22 mouse cellular contexts compared by ENCODE assay signal in genomic region chr1:39547238-39547637, GRCm38 (mm10). TPM values are rescaled to one million over a fixed set of nuclear protein-coding genes. Genes with fewer than 3 reads are reported as not detected.
A peak's percentile ranks its signal among the peaks of the same experiment; 100 is the strongest.
DNase-seq lines count a peak whose midpoint lies in the region; ATAC-seq and TF ChIP-seq lines count a peak whose summit lies in the region.
"Had no signal": no experiment of that assay in that cellular context is flagged by ENCODE, and none has a peak within 500 bp of the region (broad histone marks: within the 10 kb centered on the region; RNA-seq: fewer than 3 reads in every experiment).

No protein-coding gene starts in this region.

- no peak for TF ChIP-seq POLR2A in kidney, adult 2 months (IDR thresholded peaks at IDR 0.05; ENCODE audit: low read depth, low read length)

- H3K36me3 ChIP-seq in kidney, adult 2 months (ENCODE audit: control insufficient read depth, insufficient read depth, low read length) = peaks cover 13% of the 10 kb centered on the region
- peaks cover 85% of the 10 kb centered on the region for H3K36me3 ChIP-seq in kidney, embryonic 15.5 days
- H3K36me3 ChIP-seq in midbrain, embryonic 14.5 days (ENCODE audit: control insufficient read depth, insufficient read depth, low read length) = peaks cover 61% of the 10 kb centered on the region
- peaks cover 28% of the 10 kb centered on the region for H3K36me3 ChIP-seq in midbrain, embryonic 15.5 days (replicated peaks)

- H3K4me1 ChIP-seq in kidney, adult 2 months (ENCODE audit: control insufficient read depth, insufficient read depth, low read length) = no peaks in the 10 kb centered on the region
- H3K4me1 ChIP-seq in kidney, embryonic 15.5 days = no peaks in the 10 kb centered on the region
- no peaks in the 10 kb centered on the region for H3K4me1 ChIP-seq in midbrain, embryonic 14.5 days (ENCODE audit: control insufficient read depth, insufficient read depth, low read length)
- H3K4me1 ChIP-seq in midbrain, embryonic 15.5 days = no peaks in the 10 kb centered on the region
- H3K4me1 ChIP-seq: embryonic facial prominence, embryonic 10.5 days; hindbrain, embryonic 15.5 days; limb, embryonic 13.5 days; liver, embryonic 15.5 days had no signal

- no peaks in the 10 kb centered on the region for H3K27me3 ChIP-seq in kidney, adult 2 months (replicated peaks; ENCODE audit: control insufficient read depth, insufficient read depth, low read length)
- H3K27me3 ChIP-seq in kidney, embryonic 15.5 days = no peaks in the 10 kb centered on the region
- H3K27me3 ChIP-seq in midbrain, embryonic 14.5 days (ENCODE audit: control insufficient read depth, insufficient read depth, low read length) = no peaks in the 10 kb centered on the region
- H3K27me3 ChIP-seq in midbrain, embryonic 15.5 days (replicated peaks) = no peaks in the 10 kb centered on the region
- H3K27me3 ChIP-seq: hindbrain, embryonic 15.5 days; limb, embryonic 13.5 days; liver, embryonic 15.5 days; megakaryocyte, embryonic 14.5 days had no signal

- H3K4me3 ChIP-seq in gastrocnemius, adult 2 months = no peak overlapping the region
- H3K4me3 ChIP-seq in kidney, adult 2 months (ENCODE audit: insufficient read depth, low read depth, low read length) = no peak overlapping the region
- H3K4me3 ChIP-seq in kidney, embryonic 15.5 days (replicated peaks) = no peak overlapping the region
- H3K4me3 ChIP-seq in midbrain, embryonic 14.5 days (replicated peaks; ENCODE audit: low read depth, low read length) = no peak overlapping the region
- no peak overlapping the region for H3K4me3 ChIP-seq in midbrain, embryonic 15.5 days
- H3K4me3 ChIP-seq: embryonic facial prominence, embryonic 10.5 days; hindbrain, embryonic 15.5 days; limb, embryonic 13.5 days; liver, embryonic 15.5 days; megakaryocyte, embryonic 14.5 days had no signal

- TF ChIP-seq CTCF in gastrocnemius, adult 2 months (IDR thresholded peaks at IDR 0.05) = 0 out of 2 replicates have a peak, but pooled peaks have one; percentile 4
- no peak for TF ChIP-seq CTCF in kidney, adult 2 months (conservative IDR thresholded peaks at IDR 0.05; ENCODE audit: insufficient read depth, insufficient read length, low read depth, low read length)

- no peak overlapping the region for H3K4me2 ChIP-seq in kidney, embryonic 15.5 days
- H3K4me2 ChIP-seq in midbrain, embryonic 14.5 days (ENCODE audit: low read length) = no peak overlapping the region
- H3K4me2 ChIP-seq in midbrain, embryonic 15.5 days = no peak overlapping the region
- H3K4me2 ChIP-seq: hindbrain, embryonic 15.5 days; limb, embryonic 13.5 days; liver, embryonic 15.5 days had no signal

- intact Hi-C loops in gastrocnemius, adult 2 months (cut with DNase I) = no loop called here

- DNase-seq in gastrocnemius, adult 2 months = no peak
- DNase-seq in gastrocnemius, postnatal 4 days (ENCODE audit: low spot score in 2 of 2) = no peak
- peak; percentile 22 for DNase-seq in kidney, adult 2 months
- peak; percentile 43 for DNase-seq in midbrain, embryonic 14.5 days
- no peak for DNase-seq in thymus, postnatal 4 days
- DNase-seq: adrenal gland, adult 2 months; B cell, adult 2 months; cerebellum, adult 11 months; cerebellum, postnatal 14 days; gastrocnemius, postnatal 10 days; heart, postnatal 10 days; kidney, adult 8-10 months; kidney, postnatal 36 days; right cerebral cortex, postnatal 25 days; thymus, adult 2 months had no signal

- H3K27ac ChIP-seq in gastrocnemius, adult 2 months = no peak overlapping the region
- H3K27ac ChIP-seq in kidney, adult 2 months (ENCODE audit: insufficient read depth, low read depth, low read length) = no peak overlapping the region
- H3K27ac ChIP-seq in kidney, embryonic 15.5 days = no peak overlapping the region
- no peak overlapping the region for H3K27ac ChIP-seq in midbrain, embryonic 14.5 days (replicated peaks; ENCODE audit: low read depth, low read length)
- no peak overlapping the region for H3K27ac ChIP-seq in midbrain, embryonic 15.5 days
- H3K27ac ChIP-seq: embryonic facial prominence, embryonic 10.5 days; hindbrain, embryonic 15.5 days; limb, embryonic 13.5 days; liver, embryonic 15.5 days had no signal

- H3K9me3 ChIP-seq in kidney, embryonic 15.5 days (replicated peaks) = no peaks in the 10 kb centered on the region
- no peaks in the 10 kb centered on the region for H3K9me3 ChIP-seq in midbrain, embryonic 14.5 days (ENCODE audit: control insufficient read depth, low read length)
- no peaks in the 10 kb centered on the region for H3K9me3 ChIP-seq in midbrain, embryonic 15.5 days
- H3K9me3 ChIP-seq: embryonic facial prominence, embryonic 10.5 days; hindbrain, embryonic 15.5 days; limb, embryonic 13.5 days; liver, embryonic 15.5 days; megakaryocyte, embryonic 14.5 days had no signal

- H3K9ac ChIP-seq in kidney, embryonic 15.5 days = no peak overlapping the region
- no peak overlapping the region for H3K9ac ChIP-seq in midbrain, embryonic 14.5 days (replicated peaks; ENCODE audit: low read length)
- H3K9ac ChIP-seq in midbrain, embryonic 15.5 days = no peak overlapping the region
- H3K9ac ChIP-seq: hindbrain, embryonic 15.5 days; limb, embryonic 13.5 days; liver, embryonic 15.5 days had no signal

- no peak for ATAC-seq in kidney, embryonic 15.5 days (replicated peaks; ENCODE audit: low FRiP score)
- ATAC-seq in midbrain, embryonic 14.5 days (ENCODE audit: low FRiP score, low TSS enrichment) = no peak
- no peak for ATAC-seq in midbrain, embryonic 15.5 days (replicated peaks)

- WGBS in kidney, adult 2 months = 36% methylated on average over 2 of the region's 2 CpGs
- WGBS in kidney, embryonic 15.5 days = 49% methylated on average over 2 of the region's 2 CpGs
- WGBS in midbrain, embryonic 14.5 days = 77% methylated on average over 2 of the region's 2 CpGs
- WGBS in midbrain, embryonic 15.5 days = 73% methylated on average over 2 of the region's 2 CpGs

RNA-seq across cellular contexts. Expression of gene Cnot11, which starts 12.4 kb away (rescaled TPM):
- 10 to 100 TPM; 18.3 to 18.8 TPM for total RNA-seq in gastrocnemius, adult 2 months (2021)
- 10 to 100 TPM; 20.0 to 21.8 TPM for total RNA-seq in gastrocnemius, postnatal 4 days (2021)
- polyA plus RNA-seq in kidney, adult 2 months (2012; rRNA removed) = 18.2 and 20.8 TPM in 2 replicates
- 24.2 and 24.4 TPM in 2 replicates for polyA plus RNA-seq in kidney, embryonic 15.5 days (2015; fragmentation: Nextera tagmentation; extraction: Ambion mirVana)
- polyA plus RNA-seq in midbrain, embryonic 14.5 days (2014; fragmentation: Nextera tagmentation; extraction: Ambion mirVana) = 16.9 and 21.0 TPM in 2 replicates
- polyA plus RNA-seq in midbrain, embryonic 15.5 days (2015; fragmentation: Nextera tagmentation; extraction: Ambion mirVana) = 15.0 TPM in 2 replicates

RNA-seq across cellular contexts. Expression of gene Rnf149, which starts 30.0 kb away (rescaled TPM):
- 1 to 10 TPM; 6.9 to 8.3 TPM for total RNA-seq in gastrocnemius, adult 2 months (2021)
- 10 to 100 TPM; 12.6 to 14.2 TPM for total RNA-seq in gastrocnemius, postnatal 4 days (2021)
- polyA plus RNA-seq in kidney, adult 2 months (2012; rRNA removed) = 30.3 and 33.7 TPM in 2 replicates
- 31.9 and 33.3 TPM in 2 replicates for polyA plus RNA-seq in kidney, embryonic 15.5 days (2015; fragmentation: Nextera tagmentation; extraction: Ambion mirVana)
- 21.5 and 25.7 TPM in 2 replicates for polyA plus RNA-seq in midbrain, embryonic 14.5 days (2014; fragmentation: Nextera tagmentation; extraction: Ambion mirVana)
- polyA plus RNA-seq in midbrain, embryonic 15.5 days (2015; fragmentation: Nextera tagmentation; extraction: Ambion mirVana) = 22.4 and 25.6 TPM in 2 replicates

Comparison
In these comparisons a context has a peak if more than half of its experiments do, and no peak if none do; other contexts are left out.
1. DNase-seq: peak in kidney, adult 2 months (single experiment) and midbrain, embryonic 14.5 days (single experiment); none in gastrocnemius, adult 2 months (single experiment), gastrocnemius, postnatal 4 days (0 of 2) and thymus, postnatal 4 days (single experiment).